ENCODE assay signal across 7 mouse cellular contexts in the genomic region with DNA sequence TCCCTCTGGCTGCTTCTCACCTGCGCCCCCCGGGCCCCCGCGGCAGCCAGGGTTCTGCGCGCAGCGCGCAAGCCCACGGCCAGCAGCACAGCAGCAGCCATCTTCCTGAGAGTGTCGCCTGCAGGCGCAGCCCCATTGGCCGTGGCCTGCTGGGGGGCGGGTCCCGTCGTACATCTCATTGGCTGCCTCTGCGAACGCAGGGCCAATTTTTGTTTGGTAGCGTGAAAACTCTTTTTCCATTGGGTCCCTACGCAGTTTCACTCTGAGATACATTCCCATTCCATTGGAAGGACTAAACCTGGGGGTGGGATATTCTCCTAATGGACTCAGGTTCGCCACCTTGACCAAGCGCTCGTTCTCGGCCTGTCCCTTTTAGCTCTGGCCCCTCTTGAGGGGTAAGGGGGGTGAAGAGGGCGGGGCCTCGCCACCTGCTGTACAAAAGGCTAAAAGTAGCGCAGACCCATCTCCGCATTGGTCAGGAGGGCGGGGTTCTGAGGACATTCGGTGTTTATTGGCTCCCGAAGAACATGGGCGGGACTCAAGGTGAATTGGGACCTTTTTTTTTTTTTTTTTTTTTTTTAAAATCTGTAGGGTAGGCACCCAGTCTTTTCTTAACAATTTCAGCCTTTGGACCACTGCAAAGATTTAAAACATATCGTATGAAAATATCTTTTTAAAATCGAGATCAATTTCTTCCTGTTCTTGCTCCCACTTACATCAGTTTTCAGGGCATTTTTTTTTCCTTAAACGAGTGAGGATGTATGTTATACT. TPM values are rescaled to one million over a fixed set of nuclear protein-coding genes. Genes with fewer than 3 reads are reported as not detected.
DNase-seq lines count a peak whose midpoint lies in the region; ATAC-seq lines count a peak whose summit lies in the region.

Hint2 (minus strand) TSS at position 128 of the 771 bp plus-strand sequence.

- H3K27ac ChIP-seq in intestine, embryonic 15.5 days, result peak within 1 kb of the TSS; percentile 94
- peak within 1 kb of the TSS; percentile 93 for H3K27ac ChIP-seq in midbrain, embryonic 10.5 days (replicated peaks)

- peak within 1 kb of the TSS; percentile 89 for H3K9ac ChIP-seq in intestine, embryonic 15.5 days

- peak within 1 kb of the TSS; percentile 88 for H3K4me3 ChIP-seq in intestine, embryonic 15.5 days (replicated peaks)
- peak within 1 kb of the TSS; percentile 77 for H3K4me3 ChIP-seq in midbrain, embryonic 10.5 days

- no peaks in the 10 kb centered on the region for H3K27me3 ChIP-seq in intestine, embryonic 15.5 days (replicated peaks)
- H3K27me3 ChIP-seq in midbrain, embryonic 10.5 days (ENCODE audit: low read depth, poor library complexity, severe bottlenecking), result peaks cover 21% of the 10 kb centered on the region

- 0 out of 2 replicates have a peak, but pooled peaks cover 3% of the 10 kb centered on the region for H3K4me1 ChIP-seq in intestine, embryonic 15.5 days (replicated peaks)
- peaks cover 39% of the 10 kb centered on the region for H3K4me1 ChIP-seq in midbrain, embryonic 10.5 days

- H3K9me3 ChIP-seq in intestine, embryonic 15.5 days, result no peaks in the 10 kb centered on the region
- no peaks in the 10 kb centered on the region for H3K9me3 ChIP-seq in midbrain, embryonic 10.5 days (replicated peaks)

- peak; percentile 97 for DNase-seq in adrenal gland, adult 2 months
- DNase-seq in embryo, embryonic 11.5 days (ENCODE audit: low read depth, low spot score), result peak; percentile 92
- peak; percentile 88 for DNase-seq in gastrocnemius, postnatal 36 days
- peak; percentile 95 to 98 for DNase-seq in left cerebral cortex, postnatal 25 days (ENCODE audit: low spot score in 2 of 2)
- DNase-seq in midbrain, embryonic 10.5 days (ENCODE audit: low spot score), result peak; percentile 94
- peak; percentile 89 for DNase-seq in right cerebral cortex, postnatal 4 days

- intact Hi-C loops in gastrocnemius, postnatal 36 days (cut with DNase I), result no loop called here
- intact Hi-C loops in left cerebral cortex, postnatal 25 days (cut with DNase I), result loop anchor here (1.0 to 5.0 kb wide), 4 partner anchors 13 to 214 kb away; partner anchors contain the start of genes Fam221b and Npr2

- under 1% methylated on average over 34 of the region's 34 CpGs for WGBS in intestine, embryonic 15.5 days
- 2% methylated on average over 34 of the region's 34 CpGs for WGBS in midbrain, embryonic 10.5 days

- H3K36me3 ChIP-seq in intestine, embryonic 15.5 days, result no peaks in the 10 kb centered on the region
- peaks cover 6% of the 10 kb centered on the region for H3K36me3 ChIP-seq in midbrain, embryonic 10.5 days

- peak within 1 kb of the TSS; percentile 77 for H3K4me2 ChIP-seq in intestine, embryonic 15.5 days (replicated peaks)

- ATAC-seq in intestine, embryonic 15.5 days, result peak; percentile 97

RNA-seq across cellular contexts. Expression of gene Hint2, which starts in this region (rescaled TPM):
- 10 to 100 TPM; 48.8 to 96.9 TPM for total RNA-seq in adrenal gland, adult 2 months (2021)
- 78.7 and 106 TPM in 2 replicates for polyA plus RNA-seq in adrenal gland, adult 2 months (2012; rRNA removed)
- total RNA-seq in gastrocnemius, postnatal 36 days (2021), result 10 to 100 TPM; 35.3 to 38.4 TPM
- 152 and 157 TPM in 2 replicates for polyA plus RNA-seq in intestine, embryonic 15.5 days (2015; fragmentation: Nextera tagmentation; extraction: Ambion mirVana)
- total RNA-seq in left cerebral cortex, postnatal 25 days (2021), result 10 to 100 TPM; 33.7 to 35.7 TPM
- 75.5 and 79.3 TPM in 2 replicates for polyA plus RNA-seq in midbrain, embryonic 10.5 days (2016; fragmentation: Nextera tagmentation; extraction: Ambion mirVana)

Comparison
In these comparisons a context has a peak if more than half of its experiments do, and no peak if none do; other contexts are left out.
1. Peak in every context shown above with its lines: DNase-seq, ATAC-seq, H3K4me3 ChIP-seq and H3K27ac ChIP-seq.